Mouse (Mus musculus) lung, embryonic 14.5 days (tissue): ENCODE measurements around the gene Pafah2. TPM values are rescaled to one million over a fixed set of nuclear protein-coding genes. Genes with fewer than 3 reads are reported as not detected.

Experiments used
- ATAC-seq: fragments of 200-750 bp; cut with Nextera tagmentation; 2 replicates; pipeline ENCODE4 v1.8.0; 2017; ENCODE audit warnings: mild to moderate bottlenecking, moderate TSS enrichment, moderate library complexity; ENCODE audit not compliant: insufficient read depth
- DNase-seq: peaks from one replicate; pipeline ENCODE4 v3.0.0-alpha.2; 2015
- H3K27ac ChIP-seq: fragments of 300-500 bp; sonication (generic); 2 replicates; pipeline ENCODE4 v1.5.1; 2014; ENCODE audit warnings: low read depth, mild to moderate bottlenecking, moderate library complexity
- H3K27me3 ChIP-seq: fragments of 300-500 bp; sonication (generic); 2 replicates; pipeline ENCODE4 v1.6.1; 2014; ENCODE audit warnings: low read length, control low read depth; ENCODE audit not compliant: insufficient read depth
- H3K36me3 ChIP-seq: fragments of 300-500 bp; sonication (generic); 2 replicates; pipeline ENCODE4 v1.6.1; 2014; ENCODE audit warnings: control low read depth; ENCODE audit not compliant: insufficient read depth
- H3K4me1 ChIP-seq: fragments of 300-500 bp; sonication (generic); 2 replicates; pipeline ENCODE4 v1.6.1; 2014; ENCODE audit warnings: antibody characterized with exemption, control low read depth; ENCODE audit not compliant: insufficient read depth
- H3K4me2 ChIP-seq: fragments of 300-500 bp; sonication (generic); 2 replicates; pipeline ENCODE4 v1.6.1; 2014; ENCODE audit warnings: mild to moderate bottlenecking
- H3K4me3 ChIP-seq: fragments of 300-500 bp; sonication (generic); 2 replicates; pipeline ENCODE4 v1.5.1; 2014; ENCODE audit warnings: low read depth, low read length
- H3K9ac ChIP-seq: fragments of 300-500 bp; sonication (generic); 2 replicates; pipeline ENCODE4 v1.6.1; 2014
- H3K9me3 ChIP-seq: fragments of 300-500 bp; sonication (generic); 2 replicates; pipeline ENCODE4 v1.6.1; 2016; ENCODE audit warnings: low read depth, low read length, control low read depth
- CTCF ChIP-seq: IDR thresholded peaks from 2 replicates; pipeline ENCODE4 v1.5.1; 2016; ENCODE audit warnings: antibody characterized with exemption, low read depth
- WGBS: fragments of 180-500 bp; shearing (Covaris S2); extraction: QIAGEN DNeasy Blood & Tissue Kit; methylation state at CpG from one replicate; pipeline ENCODE4 v1.1.7; 2014; 5-methylcytosine and 5-hydroxymethylcytosine counted together
- polyA plus RNA-seq: library from polyadenylated mRNA; unstranded; fragments of >200 nt; fragmentation: Nextera tagmentation; extraction: Ambion mirVana; gene quantifications from 2 replicates; pipeline ENCODE4 v1.2.1, GENCODE M21; 2014

The Pafah2 gene
- polyA plus RNA-seq, result 10.5 and 12.2 TPM in 2 replicates

- peak within 1 kb of the TSS; percentile 68 for H3K9ac ChIP-seq
Measured at GRCm38 (mm10) chr4:134395977-134396825, at the start of gene Pafah2. Gene Pafah2 (plus strand): TSS chr4:134396320.

GRCm38 (mm10) chr4:134348078-134348477, 48.0 kb upstream of the Pafah2 start:
- H3K4me1 ChIP-seq, result no peaks in the 10 kb centered on the region
- H3K4me2 ChIP-seq, result no peak overlapping the region
- 67% methylated on average over 11 of the region's 11 CpGs for WGBS
- H3K4me3 ChIP-seq, result no peak overlapping the region
- no peaks in the 10 kb centered on the region for H3K36me3 ChIP-seq
- no peak for TF ChIP-seq CTCF
- no peak overlapping the region for H3K9ac ChIP-seq
- H3K27me3 ChIP-seq, result peaks cover 24% of the 10 kb centered on the region
- H3K27ac ChIP-seq, result no peak overlapping the region
- H3K9me3 ChIP-seq, result no peaks in the 10 kb centered on the region
- DNase-seq (no peak), ATAC-seq (no peak)

More at GRCm38 (mm10) chr4:134395977-134396825, at the start of gene Pafah2:
- peak; percentile 98 for TF ChIP-seq CTCF
- Histone ChIP-seq H3K4me2 (peak within 1 kb of the TSS; percentile 93), H3K4me3 (peak within 1 kb of the TSS; percentile 62), H3K9me3 (no peaks in the 10 kb centered on the region), H3K4me1 (peaks cover 2% of the 10 kb centered on the region; the same call in 1 of the 2 replicates), H3K27me3 (no peaks in the 10 kb centered on the region), H3K36me3 (no peaks in the 10 kb centered on the region), H3K27ac (peak within 1 kb of the TSS; percentile 79; the same call in 1 of the 2 replicates)
- DNase-seq (peak; percentile 99), ATAC-seq (peak; percentile 99)
- 1% methylated on average over 31 of the region's 31 CpGs for WGBS

DNA sequence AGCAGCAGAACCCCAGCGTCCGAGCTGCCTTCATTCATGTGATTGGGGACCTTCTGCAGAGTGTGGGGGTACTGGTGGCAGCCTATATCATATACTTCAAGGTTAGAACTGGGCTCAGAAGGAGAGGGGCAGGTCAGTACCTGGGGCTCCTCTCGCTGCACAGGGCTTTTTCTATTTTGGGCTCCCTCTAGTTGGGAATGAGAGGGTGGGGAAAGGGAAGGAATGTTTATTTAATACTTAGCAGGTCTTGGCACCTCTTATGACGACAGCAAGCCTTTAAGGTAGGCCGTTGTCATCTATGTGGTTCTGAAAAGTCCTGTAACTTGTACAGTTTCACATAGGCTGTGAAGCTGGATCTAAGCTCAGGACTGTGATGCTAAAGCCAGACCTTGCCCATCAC, 47.6 kb upstream of the Pafah2 start:
- WGBS, result 61% methylated on average over 5 of the region's 5 CpGs
- H3K27ac ChIP-seq, result no peak overlapping the region

GRCm38 (mm10) chr4:134349829-134350228, 46.3 kb upstream of the Pafah2 start:
- Histone ChIP-seq H3K9me3 (no peaks in the 10 kb centered on the region), H3K4me3 (no peak overlapping the region), H3K27me3 (peaks cover 8% of the 10 kb centered on the region; the same call in 1 of the 2 replicates), H3K9ac (no peak overlapping the region), H3K27ac (no peak overlapping the region), H3K36me3 (no peaks in the 10 kb centered on the region), H3K4me1 (no peaks in the 10 kb centered on the region), H3K4me2 (no peak overlapping the region)
- 88% methylated on average over 7 of the region's 7 CpGs for WGBS
- TF ChIP-seq CTCF, result no peak
- ATAC-seq, result no peak
- no peak for DNase-seq

More for the DNA sequence above, 47.6 kb upstream of the Pafah2 start:
- no peak for ATAC-seq
- H3K4me3 ChIP-seq, result no peak overlapping the region
- no peaks in the 10 kb centered on the region for H3K9me3 ChIP-seq
- DNase-seq, result no peak
- H3K27me3 ChIP-seq, result peaks cover 19% of the 10 kb centered on the region
- H3K4me2 ChIP-seq, result no peak overlapping the region
- TF ChIP-seq CTCF, result no peak
- no peak overlapping the region for H3K9ac ChIP-seq
- H3K4me1 ChIP-seq, result no peaks in the 10 kb centered on the region
- no peaks in the 10 kb centered on the region for H3K36me3 ChIP-seq

- ATAC-seq, result no peak
- H3K36me3 ChIP-seq, result no peaks in the 10 kb centered on the region
- 77% methylated on average over 6 of the region's 6 CpGs for WGBS
- H3K9me3 ChIP-seq, result no peaks in the 10 kb centered on the region
- peaks cover 3% of the 10 kb centered on the region; the same call in 1 of the 2 replicates for H3K27me3 ChIP-seq
- no peak for DNase-seq
- no peaks in the 10 kb centered on the region for H3K4me1 ChIP-seq
- H3K27ac ChIP-seq, result no peak overlapping the region
- H3K4me2 ChIP-seq, result no peak overlapping the region
- TF ChIP-seq CTCF, result no peak
- H3K9ac ChIP-seq, result no peak overlapping the region
- H3K4me3 ChIP-seq, result no peak overlapping the region
Measured at GRCm38 (mm10) chr4:134350641-134351040, 45.5 kb upstream of the Pafah2 start.

- DNase-seq (peak; percentile 42), ATAC-seq (no peak)
- no peaks in the 10 kb centered on the region for H3K27me3 ChIP-seq
- no peak for TF ChIP-seq CTCF
- H3K9me3 ChIP-seq, result no peaks in the 10 kb centered on the region
- H3K36me3 ChIP-seq, result no peaks in the 10 kb centered on the region
- H3K27ac ChIP-seq, result no peak overlapping the region
- WGBS, result 42% methylated on average over 18 of the region's 18 CpGs
- H3K9ac ChIP-seq, result no peak overlapping the region; the same call in 1 of the 2 replicates
- no peaks in the 10 kb centered on the region for H3K4me1 ChIP-seq
- no peak overlapping the region for H3K4me2 ChIP-seq
- no peak overlapping the region for H3K4me3 ChIP-seq
Measured at GRCm38 (mm10) chr4:134351329-134352260, 44.5 kb upstream of the Pafah2 start.
